Mouse (Mus musculus): Measurements from ENCODE around the gene Olfr66.

GRCm38 (mm10) chr7:103910047-103910446 lies 24.0 kb upstream of the Olfr66 start:
- TF ChIP-seq CTCF (conservative IDR thresholded peaks at IDR 0.05 in 1 of 2, IDR thresholded peaks at IDR 0.05 in 1 of 2; ENCODE audit: low read depth in 2 of 2, low read length in 2 of 2) (no peak), ELF1 (IDR thresholded peaks at IDR 0.05; ENCODE audit: low read depth, low read length) (no peak), POLR2A (IDR thresholded peaks at IDR 0.05; ENCODE audit: low read depth, low read length) (no peak), USF1 (IDR thresholded peaks at IDR 0.05; ENCODE audit: low read depth, low read length) (no peak), MAZ (IDR thresholded peaks at IDR 0.05; ENCODE audit: low read depth, low read length) (no peak), TCF12 (IDR thresholded peaks at IDR 0.05; ENCODE audit: low read depth, low read length) (no peak), EP300 (IDR thresholded peaks at IDR 0.05; ENCODE audit: low read length) (no peak), MAX (IDR thresholded peaks at IDR 0.05; ENCODE audit: low read length) (no peak)
